Mouse (Mus musculus) left cerebral cortex, postnatal 25 days (tissue): ENCODE data around the gene Als2. TPM values are rescaled to one million over a fixed set of nuclear protein-coding genes. Genes with fewer than 3 reads are reported as not detected.

Source experiments
- DNase-seq, 2 experiments: peaks; one replicate each; pipeline ENCODE4 v3.0.0; 2022; ENCODE audit warnings: low spot score in 2 of 2, mixed read lengths in 1 of 2
- intact Hi-C: fragments of 180-260 bp; cut with DNase I; formaldehyde crosslinking; loops from one replicate; pipeline ENCODE4 v1.15.1; 2025
- total RNA-seq, 2 experiments: library from RNA; stranded (reverse); gene quantifications; 2 replicates each; pipeline ENCODE4 v1.2.3; 2021

The Als2 gene
- 10 to 100 TPM; 37.7 to 38.4 TPM for total RNA-seq

DNA sequence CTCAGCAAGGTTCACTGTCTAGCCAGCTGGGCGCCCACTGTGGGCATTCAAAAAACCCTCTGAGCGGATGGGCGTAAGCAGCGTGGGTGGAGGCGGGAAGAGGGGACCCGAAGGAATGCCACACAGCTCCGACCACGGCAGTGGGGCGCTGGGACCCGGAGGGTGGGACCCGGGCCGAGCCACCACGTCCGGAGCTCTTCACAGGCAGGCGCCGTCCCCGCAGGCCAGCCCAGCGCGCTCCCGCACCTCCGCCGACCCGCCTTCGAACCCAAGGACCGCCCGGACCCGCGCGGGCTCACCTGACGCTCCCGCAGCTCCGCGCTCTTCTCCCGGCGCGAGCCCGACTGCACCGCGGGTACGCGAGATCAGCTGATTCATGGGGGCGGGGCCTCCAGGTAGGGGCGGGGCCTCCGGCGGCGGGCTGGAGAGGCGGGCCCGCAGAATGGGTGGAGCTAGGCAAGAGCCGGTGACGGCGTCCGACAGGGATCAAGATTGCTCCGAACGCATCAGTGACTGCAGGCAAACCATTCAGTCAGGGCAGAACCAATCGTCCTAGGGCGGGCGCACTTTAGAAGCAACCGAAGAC lies at the start of gene Als2:
Gene Als2 (minus strand): TSS at position 376 of the 586 bp plus-strand sequence.
- peak; percentile 98 to 99 for DNase-seq
- intact Hi-C loops: loop anchor here (2.0 kb wide), 2 partner anchors 92 to 116 kb away; partner anchors contain the start of gene Tmem237

DNA sequence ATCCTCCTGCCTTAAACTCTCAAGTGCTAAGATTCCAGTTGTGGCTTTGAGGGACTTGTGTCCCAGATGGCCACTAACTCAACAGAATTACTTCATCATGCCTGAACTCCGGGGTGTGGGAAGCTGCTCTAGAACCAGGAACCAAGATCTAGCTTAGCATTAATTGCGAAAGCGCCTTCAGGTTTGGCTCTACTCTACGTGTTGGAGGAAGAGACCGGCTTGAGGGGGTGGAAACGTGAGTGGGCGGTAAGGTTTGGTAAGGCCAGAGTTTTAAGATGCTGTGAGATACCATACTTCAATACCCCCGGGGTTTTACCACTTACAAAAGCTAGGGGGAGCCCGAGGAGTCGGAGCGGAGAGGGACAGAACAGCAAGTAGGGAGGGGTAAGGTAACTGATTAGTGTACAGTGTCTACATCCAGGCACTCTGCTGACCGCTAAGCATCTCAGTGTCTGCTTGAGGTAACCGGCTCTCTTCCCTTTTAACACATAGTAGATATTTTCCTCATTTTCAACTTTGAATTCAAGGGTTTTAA lies 49.4 kb upstream of the Als2 start:
- intact Hi-C loops: no loop called here
- no peak for DNase-seq

DNA sequence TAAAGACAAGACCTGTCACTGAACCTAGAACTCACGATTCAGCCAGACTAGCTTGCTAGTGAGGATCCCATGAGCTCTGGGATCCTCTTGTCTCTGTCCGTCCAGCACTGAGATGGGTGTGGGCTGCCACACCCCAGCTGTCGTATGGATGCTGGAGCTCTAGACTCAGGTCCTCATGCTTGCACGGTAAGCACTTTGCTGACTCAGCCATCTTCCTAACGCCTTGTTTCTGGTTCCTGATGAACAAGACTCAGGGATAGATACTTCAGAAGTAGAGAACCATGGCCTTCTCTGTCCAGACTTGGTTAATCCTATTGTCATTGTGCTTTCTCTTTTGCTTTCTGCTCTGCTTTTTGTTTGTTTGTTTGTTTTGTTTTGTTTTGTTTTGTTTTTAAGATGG lies 48.8 kb upstream of the Als2 start:
- no peak for DNase-seq
- intact Hi-C loops: no loop called here

DNA sequence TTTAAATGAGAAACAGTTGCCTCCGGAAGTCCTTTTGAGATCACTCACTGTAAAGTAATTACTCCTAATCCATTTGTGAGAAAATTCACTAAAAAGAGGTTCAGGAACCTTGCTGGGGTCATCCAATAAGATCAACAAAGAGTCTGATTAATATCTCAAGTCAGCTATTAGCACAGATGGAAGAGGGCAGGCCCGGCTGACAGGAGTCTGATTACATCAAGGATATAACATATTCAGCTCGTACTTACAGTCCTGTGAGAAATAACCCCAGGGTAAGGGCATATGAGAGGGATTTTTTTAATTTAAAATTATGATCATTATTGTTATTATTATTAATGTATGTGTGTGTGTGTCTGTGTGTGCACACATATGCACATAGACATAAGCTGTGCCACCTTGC lies 35.2 kb upstream of the Als2 start:
- intact Hi-C loops: no loop called here
- no peak for DNase-seq

DNA sequence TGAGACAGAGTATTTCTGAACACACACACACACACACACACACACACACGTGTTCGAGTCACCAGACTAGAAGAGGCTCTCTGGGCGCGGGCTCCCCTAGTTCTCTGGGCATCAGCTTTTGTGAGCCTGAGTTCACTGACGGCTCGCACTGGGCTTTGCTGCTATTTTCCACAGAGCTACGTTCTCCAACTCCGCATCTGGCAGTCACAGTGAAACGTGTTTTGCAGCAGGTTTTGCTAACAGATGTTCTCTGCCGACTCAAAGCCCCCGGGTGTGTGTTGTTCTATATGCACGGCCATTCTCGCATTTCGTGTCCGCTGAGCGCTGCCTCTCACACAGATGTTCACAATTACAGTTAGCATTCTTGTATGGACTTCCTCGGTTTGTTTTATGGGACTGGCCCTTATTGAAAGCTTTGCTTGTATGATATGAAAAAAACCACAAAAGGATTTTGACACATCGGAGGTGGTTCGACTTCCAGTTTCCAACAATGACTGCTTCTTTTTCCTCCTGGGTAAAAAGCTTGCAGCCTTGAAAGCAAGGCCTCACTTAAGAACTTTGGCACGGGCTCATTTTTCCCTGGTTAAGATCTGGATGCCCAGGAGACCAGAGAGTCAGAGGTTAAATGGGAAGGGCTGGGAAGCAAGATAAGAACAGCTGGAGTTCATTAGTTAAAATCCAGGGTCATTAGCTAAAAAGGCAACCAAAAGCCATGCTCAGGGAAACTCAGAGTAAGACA lies 33.1 kb upstream of the Als2 start:
- peak in 1 of 2 experiments; percentile 10 for DNase-seq
- intact Hi-C loops: no loop called here

DNA sequence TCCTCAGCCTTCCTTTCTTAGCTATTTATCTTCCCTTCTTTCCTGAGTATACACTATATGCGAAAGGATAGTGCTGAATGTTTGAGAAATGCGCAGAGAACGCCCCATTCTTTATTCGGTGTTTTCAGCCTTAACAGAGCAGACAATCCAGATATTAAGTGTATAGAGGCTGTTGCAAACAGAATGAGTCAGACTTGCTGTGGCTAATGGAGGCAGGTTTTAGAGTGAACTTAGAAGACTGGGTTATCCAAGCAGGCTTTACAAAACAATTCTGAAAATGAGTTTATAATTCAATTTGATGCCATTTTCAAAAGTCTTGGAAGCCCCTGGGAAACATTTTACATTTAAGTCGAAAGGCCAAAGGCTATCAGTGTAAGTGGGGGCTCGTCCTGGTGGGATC lies 32.4 kb upstream of the Als2 start:
- intact Hi-C loops: no loop called here
- DNase-seq: no peak

DNA sequence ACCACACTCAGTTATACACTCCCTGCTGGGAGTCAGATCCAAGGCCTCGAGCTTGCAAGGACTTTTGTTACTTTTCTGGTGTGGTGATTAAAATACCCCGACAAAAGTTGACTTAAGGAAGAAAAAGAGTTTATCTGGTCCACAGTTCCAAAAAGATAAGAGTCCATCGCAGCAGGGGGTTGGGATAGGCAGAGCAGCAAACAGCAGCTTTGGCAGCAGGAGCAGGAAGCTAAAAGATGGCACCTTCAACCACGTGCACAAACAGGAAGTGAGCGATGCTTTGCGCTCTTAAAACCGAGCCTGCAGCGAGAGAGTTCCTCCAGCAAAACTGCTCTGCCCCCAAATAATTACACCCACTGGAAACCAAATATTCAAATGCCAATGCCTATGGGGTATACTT lies 31.9 kb upstream of the Als2 start:
- DNase-seq: no peak
- intact Hi-C loops: no loop called here

DNA sequence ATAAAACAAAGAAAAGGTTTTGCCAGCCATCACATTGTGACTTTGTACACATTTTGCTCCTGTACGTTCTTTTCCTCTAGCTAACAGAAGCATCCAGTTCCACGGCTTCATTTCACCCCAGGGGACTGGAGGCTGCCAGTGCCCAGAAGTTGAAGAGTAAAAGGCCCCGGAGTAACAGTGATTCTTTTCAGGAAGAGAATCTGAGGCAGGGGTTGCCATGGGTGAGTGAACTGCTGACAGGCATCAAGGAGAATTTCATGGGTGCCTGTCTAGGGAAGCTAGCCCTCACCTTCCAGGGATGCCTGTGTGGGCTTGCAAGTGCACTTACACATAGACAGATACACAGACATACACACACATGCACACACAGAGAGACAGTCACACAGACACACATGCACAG lies 20.7 kb upstream of the Als2 start:
- intact Hi-C loops: no loop called here
- DNase-seq: no peak

DNA sequence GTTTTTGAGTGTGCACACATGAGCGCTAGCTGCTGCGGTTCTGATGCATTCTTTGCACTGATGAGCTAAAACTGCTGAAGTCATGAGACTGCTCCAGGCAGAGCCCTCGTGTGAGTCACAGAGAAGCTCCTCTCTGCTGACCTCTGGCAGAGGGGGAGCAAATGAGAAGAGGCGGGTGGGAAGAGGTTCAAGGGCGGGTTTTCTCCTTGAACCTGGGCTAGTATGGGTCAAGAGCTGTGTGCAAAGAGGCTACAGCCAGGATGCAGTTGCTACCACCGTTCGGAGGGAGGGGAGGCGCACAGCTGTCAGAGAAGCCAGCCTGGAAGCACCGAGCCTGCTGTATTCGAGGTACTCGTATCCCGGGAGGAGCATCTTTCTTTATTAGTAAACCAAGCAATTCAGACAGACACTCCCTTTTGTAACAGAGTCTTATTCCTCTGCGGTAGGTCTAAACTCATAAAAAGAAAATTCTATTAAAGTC lies 19.8 kb upstream of the Als2 start, which contains the start of gene Cdk15:
Gene Cdk15 (plus strand): TSS at position 156 of the 481 bp plus-strand sequence.
- peak in 1 of 2 experiments; percentile 7 for DNase-seq
- intact Hi-C loops: no loop called here

DNA sequence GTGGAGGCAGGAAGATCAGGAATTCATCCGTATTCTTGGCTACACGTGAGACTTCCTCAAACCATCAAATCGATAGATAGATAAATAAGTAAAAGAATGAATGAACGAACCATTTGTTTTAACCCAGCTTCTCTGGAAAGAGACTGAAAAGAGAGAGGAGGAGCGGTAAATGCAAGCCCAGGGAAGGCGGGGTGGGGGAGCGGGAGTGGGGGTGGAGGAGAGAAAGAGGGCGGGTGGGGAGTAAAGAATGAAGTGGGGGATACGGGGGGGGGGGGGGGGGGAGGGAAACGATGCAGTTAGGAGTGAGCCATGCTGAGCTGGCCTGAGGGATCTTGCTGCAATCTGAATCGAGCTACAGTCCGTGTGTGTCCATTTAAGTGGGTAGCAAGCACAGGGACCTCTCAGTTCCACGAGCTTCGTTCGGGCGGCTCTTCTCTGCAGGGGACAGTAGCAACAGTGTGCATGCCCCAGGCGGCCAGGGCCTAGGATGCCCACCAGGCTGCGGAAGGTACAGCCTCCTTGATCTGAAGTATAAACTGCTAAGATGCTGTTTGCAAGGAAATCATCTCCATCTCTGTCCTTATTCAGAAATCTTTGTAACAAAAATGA lies 16.4 kb upstream of the Als2 start:
- peak in 1 of 2 experiments; percentile 13 for DNase-seq
- intact Hi-C loops: no loop called here

DNA sequence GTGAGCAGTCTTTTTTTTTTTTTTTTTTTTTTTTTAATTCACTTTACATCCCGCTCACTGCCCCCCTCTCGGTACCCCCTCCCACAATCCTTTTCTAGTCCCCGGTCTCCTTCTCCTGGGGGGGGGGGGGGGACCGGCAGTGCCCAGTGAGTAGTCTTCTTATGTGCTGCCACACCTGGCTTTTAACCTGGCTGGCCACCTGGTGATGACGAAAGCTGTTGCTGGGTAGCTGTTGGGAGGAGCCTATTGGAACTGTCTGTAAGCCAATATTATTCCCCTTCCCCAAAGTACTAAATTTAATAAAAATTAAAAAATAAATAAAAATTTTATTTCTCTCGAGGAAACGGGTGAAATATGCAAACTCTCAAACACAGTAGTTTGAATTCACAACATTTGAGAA lies 15.7 kb upstream of the Als2 start:
- no peak for DNase-seq
- intact Hi-C loops: no loop called here

DNA sequence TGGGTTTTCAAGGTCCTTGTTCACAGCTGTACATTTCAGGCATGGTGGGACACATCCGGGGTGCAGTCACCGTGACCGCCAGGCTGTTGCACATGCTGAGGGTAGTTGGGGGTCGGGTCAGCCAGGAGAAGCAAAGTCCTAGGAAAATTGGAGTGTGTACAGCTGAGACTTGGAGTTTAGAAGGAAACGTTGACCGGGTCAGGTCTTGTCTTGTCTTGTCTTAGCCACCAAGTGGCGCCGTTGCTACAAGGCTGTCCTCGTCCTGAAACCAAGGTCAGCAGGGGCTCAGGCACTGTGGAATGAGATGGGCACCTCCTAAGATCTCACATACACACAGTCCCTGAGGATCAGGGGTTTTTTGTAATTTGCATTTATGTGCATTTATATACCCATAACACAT lies 10.6 kb upstream of the Als2 start:
- DNase-seq: peak; percentile 21 to 35
- intact Hi-C loops: loop anchor here (2.0 kb wide), 1 partner anchor 375 kb away; no protein-coding TSS in a partner anchor

DNA sequence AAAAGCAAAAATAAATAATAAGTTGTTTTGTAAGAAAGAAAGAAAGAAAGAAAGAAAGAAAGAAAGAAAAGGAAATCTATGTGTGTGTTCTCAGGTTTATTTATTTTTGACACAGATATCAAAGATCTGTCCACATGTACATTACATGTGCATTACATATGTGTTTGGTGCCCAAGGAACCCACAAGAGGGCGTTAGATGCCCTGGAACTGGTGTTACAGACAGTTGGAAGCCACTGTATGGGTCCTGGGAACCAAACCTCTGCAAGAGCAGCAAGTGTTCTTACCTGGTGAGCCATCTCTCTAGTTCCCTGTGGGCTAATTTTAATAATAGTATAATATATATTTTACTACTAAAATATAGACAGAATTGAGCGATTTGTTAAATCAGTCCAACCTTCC lies 6.7 kb upstream of the Als2 start:
- DNase-seq: no peak
- intact Hi-C loops: no loop called here

DNA sequence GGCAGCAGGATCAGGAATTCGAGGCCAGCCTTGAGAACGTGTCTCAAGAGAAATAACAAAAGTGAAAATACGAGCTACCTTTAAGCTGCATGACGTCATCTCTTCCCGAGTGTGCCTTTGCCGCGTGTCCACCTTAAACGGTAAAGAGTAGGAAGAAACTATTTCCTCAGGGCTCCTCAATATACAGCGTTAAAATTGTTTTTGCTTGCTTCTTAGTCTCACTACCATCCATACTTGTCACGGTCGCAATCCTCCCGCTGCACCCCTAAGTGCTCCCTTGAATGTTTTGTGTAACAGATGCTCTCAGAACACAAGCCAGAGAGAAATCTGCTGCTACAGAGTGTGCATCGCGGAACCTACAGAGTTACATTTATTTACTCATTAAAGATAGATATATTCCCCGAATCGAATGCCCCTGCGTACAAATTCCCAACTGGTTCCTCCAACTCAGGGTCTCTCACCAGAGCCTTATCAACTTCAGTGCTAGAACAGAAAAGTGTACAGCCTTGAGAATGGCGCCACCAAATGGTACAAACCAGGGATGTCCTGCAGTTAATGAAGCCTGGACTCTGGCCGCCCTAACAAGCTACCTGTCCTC lies 682 bp upstream of the Als2 start:
- DNase-seq: peak; percentile 69 to 80
- intact Hi-C loops: loop anchor here (2.0 kb wide), 2 partner anchors 93 to 117 kb away; partner anchors contain the start of gene Tmem237

DNA sequence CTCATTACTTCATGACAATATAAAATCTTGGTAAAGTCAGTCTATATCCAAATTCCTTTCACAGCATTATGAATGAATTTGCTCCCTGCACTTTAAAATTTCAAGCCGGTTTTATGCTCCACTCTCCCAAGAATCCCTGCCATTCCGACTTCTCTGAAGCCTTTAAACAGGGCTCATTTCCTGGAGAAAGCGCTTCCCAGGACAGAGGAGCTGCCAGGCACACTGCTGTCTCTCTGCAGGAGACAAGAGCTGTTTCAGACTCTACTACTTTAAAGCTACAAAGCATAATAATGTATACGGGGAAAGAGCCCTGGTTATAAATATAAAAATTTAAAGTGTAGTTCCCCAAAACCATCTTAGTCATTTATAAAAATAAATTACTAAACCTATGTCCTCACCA lies 7.8 kb downstream of the Als2 start:
- no peak for DNase-seq
- intact Hi-C loops: no loop called here

DNA sequence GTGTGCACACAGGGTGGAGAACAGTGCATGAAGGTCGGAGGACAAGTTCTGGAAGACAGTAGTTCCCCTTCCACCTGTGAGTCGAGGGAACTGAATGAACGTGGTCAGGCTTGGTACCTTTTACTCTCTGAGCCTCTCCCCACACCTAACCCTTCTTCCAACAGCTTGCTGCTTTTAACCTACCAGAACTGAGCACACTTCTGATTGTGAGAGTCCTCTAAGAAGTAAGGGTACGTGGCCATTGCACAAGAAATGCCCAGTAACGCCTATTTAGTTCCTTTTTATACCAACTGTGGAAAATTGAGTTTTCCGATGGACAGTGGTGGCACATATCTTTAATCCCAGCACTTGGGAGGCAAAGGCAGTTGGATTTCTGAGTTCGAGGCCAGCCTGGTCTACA lies 8.5 kb downstream of the Als2 start:
- DNase-seq: no peak
- intact Hi-C loops: no loop called here

DNA sequence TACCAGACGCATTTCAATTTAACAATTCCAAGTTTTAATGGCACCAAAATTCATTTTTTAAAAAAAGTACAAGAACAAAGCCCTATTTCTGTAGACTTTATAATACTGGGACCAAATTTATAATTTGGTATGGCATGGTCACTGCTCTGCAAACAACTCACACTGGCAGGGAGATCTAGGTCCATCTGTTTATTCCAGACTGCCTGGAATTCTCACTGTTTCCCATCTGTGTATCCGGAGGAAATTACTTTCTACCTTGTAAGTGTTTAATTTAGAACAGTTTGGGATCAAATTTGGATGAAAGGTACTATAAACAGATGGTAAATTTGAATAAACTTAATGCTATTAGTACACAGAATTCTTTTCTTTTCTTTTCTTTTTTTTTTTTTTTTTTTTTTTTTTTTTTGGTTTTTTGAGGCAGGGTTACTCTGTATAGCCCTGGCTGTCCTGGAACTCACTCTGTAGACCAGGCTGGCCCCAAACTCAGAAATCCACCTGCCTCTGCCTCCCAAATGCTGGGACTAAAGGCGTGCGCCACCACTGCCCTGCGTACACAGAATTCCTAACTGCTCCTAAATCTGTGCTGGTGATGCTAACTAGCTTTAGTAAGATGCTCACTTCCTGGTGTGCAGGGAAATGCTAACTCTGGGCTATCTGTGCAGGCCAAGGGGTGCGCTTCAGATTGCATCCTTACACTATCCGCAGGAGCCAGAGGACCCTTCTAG lies 14.8 kb downstream of the Als2 start:
- intact Hi-C loops: no loop called here
- DNase-seq: no peak

DNA sequence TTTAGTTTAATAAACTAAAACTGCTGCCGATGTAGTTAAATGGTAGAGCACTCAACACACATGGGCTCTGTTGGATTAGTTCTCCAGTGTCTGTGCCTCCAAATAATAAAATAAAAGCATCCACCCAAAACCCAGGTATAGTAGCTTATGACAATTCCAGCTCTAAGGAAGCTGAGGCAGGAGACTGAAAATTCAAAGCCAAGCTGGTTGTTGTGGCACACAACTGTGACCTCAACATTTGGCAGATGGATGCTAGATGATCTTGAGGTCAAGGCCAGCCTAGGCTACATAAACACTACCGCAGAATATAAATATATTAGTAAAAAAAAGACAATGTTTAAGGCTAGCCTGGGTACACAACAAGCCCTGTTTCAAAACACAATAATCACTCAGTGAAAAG lies 15.4 kb downstream of the Als2 start:
- DNase-seq: no peak
- intact Hi-C loops: no loop called here

DNA sequence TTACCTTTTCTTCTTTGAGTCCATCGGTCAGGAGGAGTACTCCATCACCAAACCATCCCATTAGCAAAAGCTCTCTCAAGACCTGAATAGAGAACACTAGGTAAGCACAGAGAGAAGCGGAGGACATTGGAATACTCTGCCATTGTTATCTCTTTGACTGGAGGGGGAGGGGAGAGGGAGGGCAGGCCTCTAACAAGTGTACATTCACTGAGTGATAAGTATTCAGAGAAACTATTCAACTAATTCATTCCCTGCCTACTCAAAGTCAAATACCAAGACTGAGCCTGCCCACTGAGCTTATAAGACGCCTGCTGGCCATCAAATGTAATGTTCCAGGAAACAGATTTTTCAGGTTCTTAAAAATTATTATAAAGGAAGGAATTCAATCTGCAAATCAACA lies 16.7 kb downstream of the Als2 start:
- no peak for DNase-seq
- intact Hi-C loops: no loop called here
